Mouse (Mus musculus) left cerebral cortex, adult 8-10 months (tissue): ENCODE measurements around the gene Plekhm3. TPM values are rescaled to one million over a fixed set of nuclear protein-coding genes. Genes with fewer than 3 reads are reported as not detected.

Experiments used
- DNase-seq, 2 experiments: peaks; one replicate each; pipeline ENCODE4 v3.0.0; 2022; ENCODE audit warnings: low spot score in 2 of 2
- total RNA-seq, 4 experiments: library from RNA; stranded (reverse); gene quantifications; 2 replicates each; pipeline ENCODE4 v1.2.4; 2022

Gene Plekhm3
- total RNA-seq, 4 experiments from 2014 or later: 39.0 to 47.4 (median 43.7) TPM

- DNase-seq: no peak
Measured at GRCm38 (mm10) chr1:64779863-64780262, 176.8 kb downstream of the Plekhm3 start.

- no peak for DNase-seq
Measured at GRCm38 (mm10) chr1:64779415-64779814, 177.2 kb downstream of the Plekhm3 start.

GRCm38 (mm10) chr1:64773305-64773704 lies 183.3 kb downstream of the Plekhm3 start:
- DNase-seq: no peak

- no peak for DNase-seq
Measured at GRCm38 (mm10) chr1:64770169-64770568, 186.5 kb downstream of the Plekhm3 start.

- DNase-seq: no peak
Measured at GRCm38 (mm10) chr1:64761646-64762045, 195.0 kb downstream of the Plekhm3 start.

- no peak for DNase-seq
Measured at GRCm38 (mm10) chr1:64757766-64758165, 198.9 kb downstream of the Plekhm3 start.

GRCm38 (mm10) chr1:64757254-64757653 lies 199.4 kb downstream of the Plekhm3 start:
- no peak for DNase-seq

- DNase-seq: no peak
Measured at GRCm38 (mm10) chr1:64756640-64757030, 200.0 kb downstream of the Plekhm3 start.

- DNase-seq: no peak
Measured at GRCm38 (mm10) chr1:64755971-64756639, 200.5 kb downstream of the Plekhm3 start.

GRCm38 (mm10) chr1:64754658-64755057 lies 202.0 kb downstream of the Plekhm3 start:
- DNase-seq: no peak

GRCm38 (mm10) chr1:64753668-64754067 lies 203.0 kb downstream of the Plekhm3 start:
- DNase-seq: no peak

GRCm38 (mm10) chr1:64753109-64753508 lies 203.5 kb downstream of the Plekhm3 start:
- DNase-seq: no peak

- DNase-seq: no peak
Measured at GRCm38 (mm10) chr1:64744616-64745015, 212.0 kb downstream of the Plekhm3 start.

- no peak for DNase-seq
Measured at GRCm38 (mm10) chr1:64742741-64743408, 213.7 kb downstream of the Plekhm3 start.

GRCm38 (mm10) chr1:64738661-64739082 lies 218.0 kb downstream of the Plekhm3 start:
- DNase-seq: no peak

GRCm38 (mm10) chr1:64738180-64738555 lies 218.5 kb downstream of the Plekhm3 start:
- no peak for DNase-seq

- peak; percentile 39 to 75 for DNase-seq
Measured at GRCm38 (mm10) chr1:64737502-64738179, 219.0 kb downstream of the Plekhm3 start, which contains the start of gene Fzd5. Fzd5 (minus strand) TSS chr1:64737751.

GRCm38 (mm10) chr1:64736681-64737501 lies 219.7 kb downstream of the Plekhm3 start:
- no peak for DNase-seq
